Mouse (Mus musculus) heart, embryonic 11.5 days (tissue): Measurements from ENCODE around the gene Morn1. TPM values are rescaled to one million over a fixed set of nuclear protein-coding genes. Genes with fewer than 3 reads are reported as not detected.

ENCODE experiments used
- ATAC-seq: fragments of 200-750 bp; cut with Nextera tagmentation; replicated peaks from 2 replicates; pipeline ENCODE4 v1.8.0; 2017; ENCODE audit warnings: moderate library complexity; ENCODE audit not compliant: insufficient number of reproducible peaks, low FRiP score, low TSS enrichment
- H3K27ac ChIP-seq: fragments of 300-500 bp; sonication (generic); 2 replicates; pipeline ENCODE4 v1.5.1; 2014; ENCODE audit warnings: mild to moderate bottlenecking, low read depth, low read length
- H3K27me3 ChIP-seq: fragments of 300-500 bp; sonication (generic); 2 replicates; pipeline ENCODE4 v1.6.1; 2014; ENCODE audit warnings: mild to moderate bottlenecking, low read length, mixed read lengths; ENCODE audit not compliant: control insufficient read depth, insufficient read depth
- H3K36me3 ChIP-seq: fragments of 300-500 bp; sonication (generic); 2 replicates; pipeline ENCODE4 v1.6.1; 2014; ENCODE audit warnings: mild to moderate bottlenecking, low read length, moderate library complexity, mixed read lengths; ENCODE audit not compliant: control insufficient read depth, insufficient read depth
- H3K4me1 ChIP-seq: fragments of 300-500 bp; sonication (generic); 2 replicates; pipeline ENCODE4 v1.6.1; 2014; ENCODE audit warnings: low read length; ENCODE audit not compliant: control insufficient read depth, insufficient read depth
- H3K4me2 ChIP-seq: fragments of 300-500 bp; sonication (generic); 2 replicates; pipeline ENCODE4 v1.6.1; 2014; ENCODE audit warnings: mild to moderate bottlenecking, moderate library complexity
- H3K4me3 ChIP-seq: fragments of 300-500 bp; sonication (generic); 2 replicates; pipeline ENCODE4 v1.5.1; 2014; ENCODE audit warnings: low read depth, low read length
- H3K9ac ChIP-seq: fragments of 300-500 bp; sonication (generic); 2 replicates; pipeline ENCODE4 v1.6.1; 2014; ENCODE audit warnings: mild to moderate bottlenecking, low read depth, low read length, moderate library complexity
- H3K9me3 ChIP-seq: fragments of 300-500 bp; sonication (generic); replicated peaks from 2 replicates; pipeline ENCODE4 v1.6.1; 2016; ENCODE audit warnings: low read length; ENCODE audit not compliant: control insufficient read depth
- WGBS: fragments of 180-500 bp; shearing (Covaris S2); extraction: QIAGEN DNeasy Blood & Tissue Kit; methylation state at CpG from one replicate; pipeline ENCODE4 v1.1.7; 2014; ENCODE audit not compliant: insufficient replicate concordance; 5-methylcytosine and 5-hydroxymethylcytosine counted together
- polyA plus RNA-seq: library from polyadenylated mRNA; unstranded; fragments of >200 nt; fragmentation: Nextera tagmentation; extraction: Ambion mirVana; gene quantifications from 2 replicates; pipeline ENCODE4 v1.2.1, GENCODE M21; 2014

The Morn1 gene
- polyA plus RNA-seq, 1 experiment from 2014 or later, result 2.9 TPM

DNA sequence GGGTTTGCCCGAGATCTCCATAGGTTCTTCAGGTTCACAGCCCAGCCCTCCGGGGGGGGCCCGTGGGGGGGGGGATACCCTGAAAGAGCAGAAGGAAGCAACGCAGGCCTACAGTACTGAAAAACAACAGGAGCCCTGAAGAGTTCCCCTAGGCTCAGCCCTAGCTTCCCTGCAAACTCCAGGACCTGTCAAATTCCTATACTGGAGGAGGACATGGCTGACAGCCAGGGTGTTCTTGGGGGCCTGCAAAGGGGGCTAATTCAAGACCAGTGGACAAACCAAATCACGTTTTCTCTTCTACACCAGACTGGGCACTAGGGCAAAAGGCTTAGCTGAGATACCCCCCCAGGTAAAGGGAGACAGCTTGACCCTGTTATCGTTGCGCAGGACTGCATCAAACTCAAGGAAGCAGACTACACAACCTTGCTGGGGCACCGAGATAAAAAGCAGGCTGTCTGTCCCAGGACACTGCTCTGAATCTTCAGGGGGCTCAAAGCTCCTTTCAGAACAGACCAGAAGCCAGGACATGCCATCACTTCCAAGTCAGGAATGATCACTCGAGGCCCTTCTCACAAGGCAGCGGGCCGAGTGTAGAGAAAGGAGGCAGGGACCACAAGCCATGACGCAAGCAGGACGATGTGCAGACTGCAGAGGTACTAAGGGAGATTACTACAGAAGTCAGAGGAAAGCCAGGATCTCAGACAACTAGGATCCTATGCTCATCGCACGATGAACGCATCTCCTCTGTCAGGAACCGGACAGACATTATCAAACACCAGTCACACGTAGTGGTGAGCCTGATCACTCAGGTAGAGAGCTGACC is 98.1 kb downstream of the Morn1 start:
- H3K36me3 ChIP-seq, result no peaks in the 10 kb centered on the region
- WGBS, result 46% methylated on average over 18 of the region's 18 CpGs
- no peak for ATAC-seq
- H3K4me2 ChIP-seq, result peak overlapping the region; percentile 18
- H3K9ac ChIP-seq, result 0 out of 2 replicates have a peak overlapping the region, but pooled peaks have one; percentile 35
- no peaks in the 10 kb centered on the region for H3K27me3 ChIP-seq
- peak overlapping the region; percentile 64 for H3K27ac ChIP-seq
- no peak overlapping the region for H3K4me3 ChIP-seq
- H3K4me1 ChIP-seq, result peaks cover 62% of the 10 kb centered on the region
- H3K9me3 ChIP-seq, result no peaks in the 10 kb centered on the region

DNA sequence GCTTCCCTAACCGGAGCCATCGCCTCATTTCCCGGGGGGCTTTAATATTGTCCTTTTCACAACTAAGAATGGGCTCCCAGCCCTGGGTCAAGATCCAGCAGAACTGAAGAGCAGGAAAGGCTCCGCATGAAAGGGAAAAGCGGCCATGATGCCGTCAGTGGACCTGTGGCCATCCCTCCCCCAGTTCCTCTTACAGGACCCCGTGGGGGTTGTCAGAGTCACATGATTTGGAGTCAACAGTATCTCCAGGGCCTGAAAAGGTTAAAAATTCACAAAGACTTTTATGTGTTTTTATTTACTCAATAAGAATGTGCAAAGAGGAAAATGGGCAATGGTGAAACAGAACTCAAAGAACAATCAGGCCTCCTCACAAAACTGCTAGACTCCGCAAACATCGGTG is 99.5 kb downstream of the Morn1 start:
- H3K36me3 ChIP-seq, result no peaks in the 10 kb centered on the region
- H3K4me3 ChIP-seq, result no peak overlapping the region
- WGBS, result 88% methylated on average over 9 of the region's 9 CpGs
- 0 out of 2 replicates have a peak overlapping the region, but pooled peaks have one; percentile 36 for H3K9ac ChIP-seq
- H3K4me2 ChIP-seq, result no peak overlapping the region
- H3K27ac ChIP-seq, result no peak overlapping the region
- ATAC-seq, result no peak
- H3K4me1 ChIP-seq, result peaks cover 72% of the 10 kb centered on the region
- H3K9me3 ChIP-seq, result no peaks in the 10 kb centered on the region
- no peaks in the 10 kb centered on the region for H3K27me3 ChIP-seq

DNA sequence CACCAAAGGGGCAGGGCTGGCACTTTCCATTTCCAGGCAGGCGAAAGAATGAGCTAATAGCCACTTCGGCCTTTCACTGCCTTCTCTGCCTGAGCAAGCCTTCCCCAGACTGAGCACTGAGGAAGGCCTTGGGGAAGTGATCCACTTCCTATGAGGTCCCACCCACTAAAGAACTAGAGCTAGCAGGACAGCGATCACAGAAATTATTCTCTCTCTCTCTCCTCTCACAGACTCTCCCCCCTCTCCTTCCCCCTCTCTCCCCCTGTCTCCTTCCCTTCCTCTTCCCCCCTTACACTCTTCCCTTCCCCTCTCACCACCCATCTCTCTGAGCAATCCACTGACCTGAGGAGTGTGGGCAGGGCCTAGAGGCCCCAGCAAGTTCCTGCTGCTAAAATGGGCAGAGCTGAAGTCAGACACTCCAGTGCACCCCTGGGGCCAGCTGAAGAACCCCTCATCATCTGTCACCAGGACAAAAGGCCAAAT is 100.9 kb downstream of the Morn1 start:
- H3K9me3 ChIP-seq, result no peaks in the 10 kb centered on the region
- ATAC-seq, result no peak; the same call in 1 of the 2 replicates
- peaks cover 80% of the 10 kb centered on the region for H3K4me1 ChIP-seq
- H3K4me2 ChIP-seq, result peak overlapping the region; percentile 33
- H3K27ac ChIP-seq, result peak overlapping the region; percentile 77
- no peak overlapping the region for H3K4me3 ChIP-seq
- H3K36me3 ChIP-seq, result no peaks in the 10 kb centered on the region
- 0 out of 2 replicates have a peak overlapping the region, but pooled peaks have one; percentile 12 for H3K9ac ChIP-seq
- H3K27me3 ChIP-seq, result no peaks in the 10 kb centered on the region
- WGBS, result 35% methylated on average over 3 of the region's 3 CpGs

DNA sequence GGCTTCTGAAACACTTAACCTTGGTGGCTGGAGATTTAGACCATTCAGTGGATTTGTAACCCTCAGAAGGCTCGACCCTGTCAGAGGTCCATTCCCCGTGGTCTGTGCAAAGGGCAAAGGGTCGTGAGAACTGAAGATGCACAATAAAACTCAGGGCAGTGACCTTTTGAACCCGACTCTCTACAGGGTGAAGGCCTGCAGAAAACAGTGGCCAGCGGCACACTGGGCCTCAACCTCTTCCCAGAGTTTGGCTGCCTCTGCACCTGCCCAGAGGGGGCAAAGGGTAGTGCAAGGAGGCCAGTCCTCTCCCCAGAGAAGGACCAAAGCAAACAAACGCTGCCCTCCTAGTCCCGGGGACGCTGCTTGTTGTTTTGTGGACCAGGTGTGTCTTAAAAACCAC is 102.0 kb downstream of the Morn1 start:
- no peaks in the 10 kb centered on the region for H3K9me3 ChIP-seq
- H3K27me3 ChIP-seq, result no peaks in the 10 kb centered on the region
- H3K4me2 ChIP-seq, result no peak overlapping the region
- ATAC-seq, result no peak
- no peak overlapping the region for H3K9ac ChIP-seq
- 30% methylated on average over 8 of the region's 8 CpGs for WGBS
- H3K4me3 ChIP-seq, result no peak overlapping the region
- H3K27ac ChIP-seq, result peak overlapping the region; percentile 77
- H3K4me1 ChIP-seq, result peaks cover 85% of the 10 kb centered on the region
- no peaks in the 10 kb centered on the region for H3K36me3 ChIP-seq

DNA sequence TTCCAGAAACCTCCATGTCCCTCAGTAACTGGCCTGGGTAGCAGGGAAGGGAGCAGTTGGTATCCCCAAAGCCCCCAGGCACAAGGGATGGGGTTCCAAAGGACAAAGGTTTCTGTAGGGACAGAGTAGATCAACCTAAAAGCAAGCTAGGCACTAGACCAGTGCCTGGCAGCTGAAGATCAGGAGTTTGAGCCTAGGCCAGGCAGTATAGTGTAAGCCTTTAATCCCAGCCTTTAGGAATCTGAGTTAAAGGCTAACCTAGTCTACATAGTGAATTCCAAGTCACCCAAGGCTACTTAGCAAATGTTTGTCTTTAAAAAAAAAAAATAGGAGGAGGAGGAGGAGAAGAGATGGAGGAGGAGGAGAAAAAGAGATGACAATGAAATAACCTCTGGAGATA is 102.4 kb downstream of the Morn1 start:
- ATAC-seq, result no peak
- Histone ChIP-seq H3K27me3 (no peaks in the 10 kb centered on the region), H3K36me3 (no peaks in the 10 kb centered on the region), H3K9me3 (no peaks in the 10 kb centered on the region), H3K4me2 (no peak overlapping the region), H3K4me3 (no peak overlapping the region), H3K9ac (no peak overlapping the region), H3K27ac (peak overlapping the region; percentile 77; the same call in 1 of the 2 replicates), H3K4me1 (peaks cover 84% of the 10 kb centered on the region)

DNA sequence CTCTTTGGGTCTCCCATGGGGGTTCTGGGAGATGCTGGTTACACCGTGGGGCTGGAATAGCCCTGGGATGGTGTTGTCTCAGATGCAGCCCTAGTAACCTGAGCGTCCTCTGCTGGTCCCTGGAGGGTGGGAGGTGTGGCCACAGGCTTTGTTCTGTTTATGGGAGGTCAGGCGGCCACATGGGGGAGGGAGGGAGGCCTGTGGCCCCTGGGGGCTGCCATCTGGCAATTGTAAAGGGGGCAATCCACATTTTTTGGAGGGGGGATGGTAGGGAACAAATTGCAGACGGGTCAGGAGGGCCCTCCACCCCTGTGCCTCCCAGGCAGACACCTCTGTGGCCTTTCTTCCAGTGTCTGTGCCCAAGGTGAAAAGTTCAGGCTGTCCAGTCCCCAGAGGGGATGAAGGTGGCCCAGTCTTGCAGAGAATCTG is 103.3 kb downstream of the Morn1 start:
- no peaks in the 10 kb centered on the region for H3K9me3 ChIP-seq
- H3K4me3 ChIP-seq, result no peak overlapping the region
- H3K36me3 ChIP-seq, result no peaks in the 10 kb centered on the region
- peak; percentile 35; the same call in 1 of the 2 replicates for ATAC-seq
- H3K9ac ChIP-seq, result peak overlapping the region; percentile 60
- no peaks in the 10 kb centered on the region for H3K27me3 ChIP-seq
- peaks cover 81% of the 10 kb centered on the region for H3K4me1 ChIP-seq
- 1% methylated on average over 4 of the region's 4 CpGs for whole genome bisulfite sequencing
- peak overlapping the region; percentile 64 for H3K27ac ChIP-seq
- H3K4me2 ChIP-seq, result peak overlapping the region; percentile 31

DNA sequence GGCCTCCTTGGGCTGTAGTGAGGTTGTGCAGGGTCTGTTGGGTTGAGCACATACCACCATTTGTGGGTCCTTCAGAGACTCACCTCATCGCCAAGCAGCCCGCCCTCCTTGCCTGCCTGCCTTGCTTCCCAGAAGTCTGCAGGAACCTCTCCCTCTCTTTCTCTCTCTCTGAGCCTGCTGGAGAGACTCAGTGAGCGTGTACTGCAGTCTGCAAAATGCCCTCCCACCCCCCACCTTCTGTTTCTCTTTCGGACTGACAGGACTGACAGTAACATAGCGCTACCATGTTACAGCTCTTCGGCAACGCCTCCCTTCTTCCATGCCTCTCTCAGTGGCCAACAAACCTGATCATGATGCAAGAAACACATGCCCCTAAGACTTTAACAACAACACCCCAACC is 103.9 kb downstream of the Morn1 start:
- H3K4me1 ChIP-seq, result peaks cover 80% of the 10 kb centered on the region
- peak overlapping the region; percentile 64 for H3K27ac ChIP-seq
- no peak overlapping the region for H3K4me3 ChIP-seq
- peak overlapping the region; percentile 31 for H3K4me2 ChIP-seq
- peak overlapping the region; percentile 60; the same call in 1 of the 2 replicates for H3K9ac ChIP-seq
- ATAC-seq, result no peak
- H3K27me3 ChIP-seq, result no peaks in the 10 kb centered on the region
- no peaks in the 10 kb centered on the region for H3K36me3 ChIP-seq
- 31% methylated on average over 7 of the region's 7 CpGs for WGBS
- no peaks in the 10 kb centered on the region for H3K9me3 ChIP-seq
